Mouse (Mus musculus): ENCODE measurements at regions not wholly inside any gene's neighbourhood (a gene's known extent, or its start where the extent isn't known, plus 50 kb on each side); places are given as distances from the start of the nearest gene placed in this dataset.
"Not testable (repeated sequence)": the region's sequence is repeated elsewhere in the genome, so short reads cannot be mapped to it uniquely, and the experiment has no call there.

GRCm38 (mm10) chr3:58226447-58227321 lies 187.8 kb upstream of the Tsc22d2 start:
- DNase-seq, result no peak

GRCm38 (mm10) chr3:58227322-58227627 lies 187.2 kb upstream of the Tsc22d2 start:
- DNase-seq, result no peak

- DNase-seq, result no peak
These were observed 186.3 kb upstream of the Tsc22d2 start for GRCm38 (mm10) chr3:58228189-58228588.

- no peak for DNase-seq
These were observed 182.8 kb upstream of the Tsc22d2 start for GRCm38 (mm10) chr3:58231746-58232145.

GRCm38 (mm10) chr3:58233296-58233695 lies 181.2 kb upstream of the Tsc22d2 start:
- DNase-seq, result no peak

GRCm38 (mm10) chr3:58234846-58235630 lies 179.5 kb upstream of the Tsc22d2 start:
- no peak for DNase-seq

- DNase-seq, result no peak
These were observed 176.4 kb upstream of the Tsc22d2 start for GRCm38 (mm10) chr3:58238111-58238510.

GRCm38 (mm10) chr3:58240775-58241174 lies 173.7 kb upstream of the Tsc22d2 start:
- DNase-seq, result no peak

- DNase-seq, result no peak
These were observed 169.2 kb upstream of the Tsc22d2 start for GRCm38 (mm10) chr3:58245361-58245760.

GRCm38 (mm10) chr3:58247989-58248388 lies 166.5 kb upstream of the Tsc22d2 start:
- no peak for DNase-seq

GRCm38 (mm10) chr3:58253942-58254341 lies 160.6 kb upstream of the Tsc22d2 start:
- DNase-seq, result peak; percentile 13

- no peak for DNase-seq
These were observed 146.7 kb upstream of the Tsc22d2 start for GRCm38 (mm10) chr3:58267606-58268325.

GRCm38 (mm10) chr3:58271441-58271840 lies 143.1 kb upstream of the Tsc22d2 start:
- DNase-seq, result not testable (repeated sequence)

- DNase-seq, result no peak
These were observed 133.2 kb upstream of the Tsc22d2 start for GRCm38 (mm10) chr3:58281291-58281690.

GRCm38 (mm10) chr3:58284371-58284770 lies 130.1 kb upstream of the Tsc22d2 start:
- DNase-seq, result peak; percentile 47

- no peak for DNase-seq
These were observed 118.7 kb upstream of the Tsc22d2 start for GRCm38 (mm10) chr3:58295810-58296209.

- DNase-seq, result no peak
These were observed 114.3 kb upstream of the Tsc22d2 start for GRCm38 (mm10) chr3:58300213-58300612.

- peak; percentile 14 for DNase-seq
These were observed 113.6 kb upstream of the Tsc22d2 start for GRCm38 (mm10) chr3:58300801-58301485.

GRCm38 (mm10) chr3:58302322-58302721 lies 112.2 kb upstream of the Tsc22d2 start:
- no peak for DNase-seq

GRCm38 (mm10) chr3:58303746-58304145 lies 110.8 kb upstream of the Tsc22d2 start:
- no peak for DNase-seq

GRCm38 (mm10) chr3:58309601-58310000 lies 104.9 kb upstream of the Tsc22d2 start:
- no peak for DNase-seq

- DNase-seq, result no peak
These were observed 104.1 kb upstream of the Tsc22d2 start for GRCm38 (mm10) chr3:58310390-58310789.
